Mouse (Mus musculus): Measurements from ENCODE around the gene Ssr4.

- no peak for TF ChIP-seq POLR2A (IDR thresholded peaks at IDR 0.05; ENCODE audit: extremely low read depth, insufficient read depth, low read length)
- no peak for TF ChIP-seq CTCF (IDR thresholded peaks at IDR 0.05; ENCODE audit: low read depth, low read length)
Measured at GRCm38 (mm10) chrX:73793505-73793904, 6.7 kb downstream of the Ssr4 start.
